12 mouse cellular contexts compared by ENCODE assay signal in the genomic region with DNA sequence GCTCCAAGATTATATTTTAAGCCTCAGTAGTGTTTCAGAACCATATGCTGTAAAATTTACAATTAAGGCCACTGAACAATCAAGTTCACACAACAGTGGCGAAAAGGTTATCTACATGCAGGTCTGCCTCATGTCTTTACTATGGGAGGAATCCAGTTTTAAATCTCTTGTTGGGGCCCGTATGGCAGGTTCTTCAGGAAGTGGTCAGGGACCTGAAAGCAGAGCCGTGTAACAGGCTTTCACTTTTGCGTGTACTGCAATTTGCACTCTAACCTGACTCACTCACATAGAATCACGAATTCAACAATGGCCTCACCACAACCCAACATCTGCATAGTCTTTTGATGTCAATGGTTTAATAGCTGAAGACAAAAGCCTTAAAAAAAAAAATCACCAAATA.
DNase-seq lines count a peak whose midpoint lies in the region; ATAC-seq and TF ChIP-seq lines count a peak whose summit lies in the region.
"Had no signal": no experiment of that assay in that cellular context is flagged by ENCODE, and none has a peak within 500 bp of the region (broad histone marks: within the 10 kb centered on the region; RNA-seq: fewer than 3 reads in every experiment).

No protein-coding gene starts in this region.

- no peaks in the 10 kb centered on the region for H3K4me1 ChIP-seq in lung, embryonic 16.5 days (replicated peaks; ENCODE audit: control insufficient read depth, insufficient read depth, low read length)
- H3K4me1 ChIP-seq in lung, postnatal 0 days (ENCODE audit: insufficient read depth, low read depth, low read length): no peaks in the 10 kb centered on the region
- H3K4me1 ChIP-seq in embryonic fibroblast, embryonic 13.5 days (ENCODE audit: control insufficient read depth, insufficient read depth, low read length): no peaks in the 10 kb centered on the region
- no peaks in the 10 kb centered on the region for H3K4me1 ChIP-seq in forebrain, embryonic 12.5 days
- no peaks in the 10 kb centered on the region for H3K4me1 ChIP-seq in liver, postnatal 0 days (ENCODE audit: insufficient read depth)

- H3K36me3 ChIP-seq in lung, embryonic 16.5 days (ENCODE audit: control insufficient read depth, insufficient read depth, low read length): no peaks in the 10 kb centered on the region
- no peaks in the 10 kb centered on the region for H3K36me3 ChIP-seq in lung, postnatal 0 days (ENCODE audit: insufficient read depth, low read length)
- H3K36me3 ChIP-seq in splenic B cell, adult 2 months (ENCODE audit: control insufficient read depth, insufficient read depth, low read length, poor library complexity, severe bottlenecking): no peaks in the 10 kb centered on the region
- H3K36me3 ChIP-seq in forebrain, embryonic 12.5 days (replicated peaks): no peaks in the 10 kb centered on the region
- H3K36me3 ChIP-seq in liver, postnatal 0 days (replicated peaks; ENCODE audit: insufficient read depth, low read length): no peaks in the 10 kb centered on the region

- TF ChIP-seq POLR2A in embryonic fibroblast, embryonic 13.5 days (IDR thresholded peaks at IDR 0.05; ENCODE audit: low read depth, low read length): no peak

- H3K4me3 ChIP-seq in lung, embryonic 16.5 days (ENCODE audit: low read length): no peak overlapping the region
- no peak overlapping the region for H3K4me3 ChIP-seq in lung, postnatal 0 days (ENCODE audit: low read depth, low read length)
- H3K4me3 ChIP-seq in embryonic fibroblast, embryonic 13.5 days (ENCODE audit: insufficient read depth, low read length): no peak overlapping the region
- H3K4me3 ChIP-seq in forebrain, embryonic 12.5 days (replicated peaks): no peak overlapping the region
- H3K4me3 ChIP-seq in liver, postnatal 0 days (ENCODE audit: low read depth, low read length): no peak overlapping the region

- H3K27ac ChIP-seq in lung, embryonic 16.5 days (ENCODE audit: low read length): no peak overlapping the region
- H3K27ac ChIP-seq in lung, postnatal 0 days (ENCODE audit: low read length): no peak overlapping the region
- H3K27ac ChIP-seq in embryonic fibroblast, embryonic 13.5 days (ENCODE audit: insufficient read depth, low read length): peak overlapping the region; percentile 76
- no peak overlapping the region for H3K27ac ChIP-seq in forebrain, embryonic 12.5 days
- H3K27ac ChIP-seq in liver, postnatal 0 days (ENCODE audit: low read depth): no peak overlapping the region
- H3K27ac ChIP-seq: liver, embryonic 14.5 days had no signal

- no peak overlapping the region for H3K9ac ChIP-seq in lung, embryonic 16.5 days (ENCODE audit: low read length)
- H3K9ac ChIP-seq in lung, postnatal 0 days (replicated peaks; ENCODE audit: low read depth): no peak overlapping the region
- H3K9ac ChIP-seq in forebrain, embryonic 12.5 days: no peak overlapping the region
- no peak overlapping the region for H3K9ac ChIP-seq in liver, postnatal 0 days (replicated peaks)
- H3K9ac ChIP-seq: liver, embryonic 14.5 days had no signal

- H3K27me3 ChIP-seq in lung, embryonic 16.5 days (ENCODE audit: control insufficient read depth, insufficient read depth, low read depth, low read length): no peaks in the 10 kb centered on the region
- no peaks in the 10 kb centered on the region for H3K27me3 ChIP-seq in lung, postnatal 0 days (replicated peaks; ENCODE audit: insufficient read depth, low read length)
- H3K27me3 ChIP-seq in splenic B cell, adult 2 months (ENCODE audit: control insufficient read depth, insufficient read depth, low read length, poor library complexity, severe bottlenecking): no peaks in the 10 kb centered on the region
- H3K27me3 ChIP-seq in forebrain, embryonic 12.5 days: no peaks in the 10 kb centered on the region
- H3K27me3 ChIP-seq in liver, postnatal 0 days (ENCODE audit: insufficient read depth, low read length): no peaks in the 10 kb centered on the region

- 0 out of 2 replicates have a peak overlapping the region, but pooled peaks have one; percentile 8 for H3K4me2 ChIP-seq in lung, embryonic 16.5 days (ENCODE audit: low read depth, low read length)
- H3K4me2 ChIP-seq in lung, postnatal 0 days (replicated peaks; ENCODE audit: low read depth, low read length): no peak overlapping the region; the same call in 1 of the 2 replicates
- H3K4me2 ChIP-seq in forebrain, embryonic 12.5 days: no peak overlapping the region
- no peak overlapping the region for H3K4me2 ChIP-seq in liver, postnatal 0 days (ENCODE audit: low read depth, low read length)

- no peak for TF ChIP-seq EP300 in lung, postnatal 0 days (IDR thresholded peaks at IDR 0.05)
- TF ChIP-seq EP300 in liver, postnatal 0 days (IDR thresholded peaks at IDR 0.05; ENCODE audit: low read depth): no peak

- no peak for TF ChIP-seq CTCF in lung, postnatal 0 days (IDR thresholded peaks at IDR 0.05)
- TF ChIP-seq CTCF in embryonic fibroblast, embryonic 13.5 days (IDR thresholded peaks at IDR 0.05; ENCODE audit: borderline replicate concordance, insufficient read depth, low read length): no peak
- no peak for TF ChIP-seq CTCF in liver, postnatal 0 days (IDR thresholded peaks at IDR 0.05; ENCODE audit: low read depth)

- DNase-seq in lung, postnatal 0 days (ENCODE audit: low spot score): no peak
- peak; percentile 60 for DNase-seq in CD4-positive helper T cell, adult 2 months (ENCODE audit: low read depth, low spot score)
- peak; percentile 18 for DNase-seq in splenic B cell, adult 2 months (ENCODE audit: low read depth, low spot score)
- no peak for DNase-seq in liver, postnatal 0 days
- DNase-seq in gastrocnemius, postnatal 10 days: no peak
- DNase-seq: kidney, adult 11 months; kidney, postnatal 4 days; midbrain, embryonic 14.5 days had no signal

- no peaks in the 10 kb centered on the region for H3K9me3 ChIP-seq in lung, embryonic 16.5 days (ENCODE audit: control insufficient read depth, low read length)
- no peaks in the 10 kb centered on the region for H3K9me3 ChIP-seq in lung, postnatal 0 days (ENCODE audit: low read length)
- no peaks in the 10 kb centered on the region for H3K9me3 ChIP-seq in forebrain, embryonic 12.5 days
- H3K9me3 ChIP-seq in liver, postnatal 0 days (ENCODE audit: low read length): no peaks in the 10 kb centered on the region

- ATAC-seq in lung, embryonic 16.5 days (ENCODE audit: low read depth): no peak
- ATAC-seq in lung, postnatal 0 days: no peak
- ATAC-seq in forebrain, embryonic 12.5 days (ENCODE audit: low FRiP score): no peak
- ATAC-seq in liver, postnatal 0 days: no peak

- WGBS in lung, embryonic 16.5 days: 50% methylated on average over 5 of the region's 5 CpGs
- 44% methylated on average over 5 of the region's 5 CpGs for WGBS in lung, postnatal 0 days
- WGBS in forebrain, embryonic 12.5 days: 76% methylated on average over 5 of the region's 5 CpGs
- 47% methylated on average over 5 of the region's 5 CpGs for WGBS in liver, postnatal 0 days (ENCODE audit: insufficient replicate concordance)

Comparison
In these comparisons a context has a peak if more than half of its experiments do, and no peak if none do; other contexts are left out.
1. DNase-seq: peak in CD4-positive helper T cell, adult 2 months (single experiment) and splenic B cell, adult 2 months (single experiment); none in lung, postnatal 0 days (single experiment), liver, postnatal 0 days (single experiment) and gastrocnemius, postnatal 10 days (single experiment).